Mouse (Mus musculus) naive thymus-derived CD4-positive, alpha-beta T cell, adult 5 months (primary cell): Measurements from ENCODE around the gene Lrrk1. TPM values are rescaled to one million over a fixed set of nuclear protein-coding genes. Genes with fewer than 3 reads are reported as not detected.

Experiments
- polyA plus RNA-seq: library from polyadenylated mRNA; unstranded; fragments of 100-300 nt; shearing (Covaris generic); gene quantifications from one replicate; pipeline ENCODE4 v1.2.1, GENCODE M21; 2017

The Lrrk1 gene
- polyA plus RNA-seq, result not detected

DNA sequence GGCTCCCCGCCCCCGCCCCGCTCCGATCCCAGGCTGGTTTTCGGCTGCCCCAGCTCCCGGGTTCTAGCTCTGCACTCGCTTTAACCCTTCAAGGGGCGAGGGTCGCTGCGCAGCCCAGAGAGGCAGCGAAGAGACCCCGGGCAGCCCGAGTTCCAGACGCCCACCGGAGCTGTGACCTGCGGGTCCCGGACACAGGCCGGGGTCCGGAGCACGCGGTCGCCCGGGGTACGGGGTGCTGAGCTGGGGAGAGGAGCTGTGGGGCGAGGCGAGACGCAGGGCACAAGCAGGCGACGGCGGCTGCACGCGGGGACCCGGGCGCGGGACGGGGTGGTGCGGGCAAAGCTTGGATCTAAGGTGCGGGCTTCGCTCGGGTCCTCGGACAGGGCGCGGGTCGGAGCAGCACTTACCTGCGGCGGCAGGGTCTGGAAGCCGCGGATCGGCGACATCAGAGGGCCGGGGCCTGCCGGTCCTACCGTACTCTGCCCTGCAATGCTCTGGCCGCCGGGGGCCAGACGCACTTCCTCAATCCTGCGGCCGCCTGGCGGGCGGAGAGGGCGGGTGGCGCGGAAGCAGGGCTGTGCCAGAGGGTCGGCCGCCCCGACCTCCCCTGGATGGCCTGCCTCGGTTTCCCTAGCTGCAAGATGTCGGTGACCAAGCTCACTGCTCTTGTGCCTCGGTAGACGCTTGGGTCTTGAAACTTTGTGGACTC is at the start of gene Lrrk1:
TSS of gene Lrrk1 (minus strand) at position 538 of the 709 bp plus-strand sequence.

DNA sequence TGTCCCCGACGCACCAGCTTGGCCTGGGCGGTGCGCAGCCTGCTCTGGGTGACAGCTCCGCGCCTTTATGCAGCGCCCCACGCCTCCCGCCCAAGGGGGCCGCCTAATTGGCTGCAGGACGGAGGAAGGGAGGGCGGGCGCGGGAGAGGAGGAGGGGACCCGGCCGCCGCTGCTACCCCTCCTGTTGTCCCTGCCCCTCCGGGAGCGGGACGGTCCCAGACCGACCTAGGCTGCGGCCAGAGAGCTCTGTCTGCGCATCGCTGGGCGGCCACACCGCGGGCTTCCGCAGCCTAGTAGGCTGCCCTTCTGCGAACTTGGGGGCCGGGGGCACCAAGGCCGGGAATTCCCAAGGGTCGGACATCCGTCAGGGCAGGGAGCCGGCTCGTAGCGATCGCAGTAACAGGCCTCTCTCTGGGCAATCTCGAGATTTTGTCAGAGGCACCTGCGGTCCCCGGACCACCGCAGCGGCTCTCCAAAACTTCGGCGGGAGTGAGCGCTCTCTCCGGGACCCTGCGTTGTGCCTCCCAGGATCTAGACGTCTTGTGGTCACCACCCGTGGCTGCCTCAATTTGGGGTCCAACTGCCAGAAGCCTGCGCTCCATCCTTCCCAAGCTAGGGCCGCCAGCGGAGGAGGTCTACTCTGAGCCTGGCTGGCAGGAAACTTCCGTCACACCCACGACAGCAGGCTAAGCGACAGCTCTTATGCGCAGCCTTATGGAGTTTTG is 39.4 kb upstream of the Lrrk1 start, which contains the start of gene Aldh1a3:
TSS of gene Aldh1a3 (minus strand) at position 81 of the 725 bp plus-strand sequence.

DNA sequence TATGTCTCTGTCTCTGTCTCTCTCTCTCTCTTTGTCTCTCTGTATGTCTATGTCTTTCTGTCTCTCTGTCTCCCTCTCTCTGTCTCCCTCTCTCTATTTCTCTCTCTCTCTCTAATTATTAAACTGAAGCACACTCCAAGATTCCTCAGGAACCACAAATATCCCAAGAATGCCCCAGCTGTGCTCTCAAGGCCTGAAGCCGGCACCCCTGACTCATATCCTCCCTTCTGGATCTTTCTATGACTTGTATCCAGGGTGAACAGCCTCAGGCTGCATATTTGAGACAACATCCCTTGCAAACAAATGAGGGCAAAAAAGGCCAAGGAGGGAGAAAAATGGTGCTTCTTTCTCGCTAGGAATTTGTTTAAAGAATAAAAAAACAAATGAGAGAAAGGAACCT is 22.2 kb downstream of the Lrrk1 start, which contains the start of gene Gm10974:
TSS of gene Gm10974 (plus strand) at position 2 of the 400 bp plus-strand sequence.

Other genes with a start within 250 kb of the Lrrk1 start
- not detected for gene Gm10974, start 22.4 kb downstream of the Lrrk1 start, polyA plus RNA-seq
- gene Aldh1a3, start 39.2 kb upstream of the Lrrk1 start, polyA plus RNA-seq, result not detected